Mouse (Mus musculus) neural tube, embryonic 10.5 days (tissue): ENCODE data around the gene Katnbl1.
"Not testable (repeated sequence)": the region's sequence is repeated elsewhere in the genome, so short reads cannot be mapped to it uniquely, and the experiment has no call there.

Experiments
- DNase-seq: peaks from one replicate; pipeline ENCODE4 v3.0.0-alpha.2; 2017; ENCODE audit warnings: low spot score; ENCODE audit errors: extremely low spot score

Gene Katnbl1

DNA sequence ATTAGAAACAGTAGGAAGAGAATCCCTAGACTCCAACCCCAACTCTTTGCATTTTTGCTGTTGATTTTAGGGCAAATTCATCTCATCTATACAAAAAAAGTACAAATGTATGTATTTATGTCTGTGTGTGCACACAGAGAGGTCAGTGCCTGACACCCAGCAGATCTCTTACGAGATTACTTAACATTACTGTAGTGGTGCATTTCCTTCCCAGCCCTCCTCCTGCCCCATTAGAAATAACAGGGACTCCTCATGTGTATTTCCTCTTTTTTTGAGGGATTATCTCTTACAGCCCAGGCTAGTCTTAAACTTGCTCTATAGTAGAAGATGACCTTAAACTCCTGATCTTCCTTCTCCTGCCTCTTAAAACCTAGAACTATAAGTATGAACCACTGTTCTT lies 13.7 kb downstream of the Katnbl1 start:
- no peak for DNase-seq

DNA sequence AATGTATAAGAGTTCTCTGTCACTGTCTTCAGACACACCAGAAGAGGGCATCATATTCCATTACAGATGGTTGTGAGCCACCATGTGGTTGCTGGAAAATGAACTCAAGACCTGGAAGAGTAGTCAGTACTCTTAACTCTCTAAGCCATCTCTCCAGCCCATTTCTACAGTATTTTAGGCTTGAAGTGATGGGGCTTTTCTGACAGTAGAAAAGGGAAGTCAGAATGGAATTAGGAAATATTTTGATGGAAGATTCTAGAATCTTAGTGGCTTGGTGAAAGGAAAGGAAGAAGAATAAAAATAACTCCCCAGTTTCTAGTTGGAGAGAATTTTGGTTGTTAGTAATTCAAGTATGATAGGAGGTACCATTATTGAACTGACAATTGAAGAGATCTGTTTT lies 14.9 kb downstream of the Katnbl1 start:
- no peak for DNase-seq

DNA sequence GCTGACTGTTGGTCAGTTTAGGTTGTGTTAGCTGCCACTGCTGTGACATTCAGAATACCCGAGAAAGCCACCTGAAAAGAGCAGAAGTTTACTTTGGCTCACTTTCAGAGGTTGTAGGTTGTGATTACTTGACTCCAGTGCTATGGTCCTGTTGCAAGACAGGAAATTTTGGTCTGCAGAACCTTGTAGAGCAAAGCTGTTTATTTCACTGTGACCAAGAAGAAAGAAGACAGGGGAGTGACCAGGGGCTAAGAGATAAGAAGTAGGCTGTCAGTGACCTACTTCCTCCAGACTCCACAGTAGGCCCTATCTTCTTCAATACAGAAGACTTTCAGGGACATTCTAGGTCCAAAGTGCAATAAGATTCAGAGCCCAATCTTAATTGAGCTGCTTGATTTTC lies 17.6 kb downstream of the Katnbl1 start:
- no peak for DNase-seq

DNA sequence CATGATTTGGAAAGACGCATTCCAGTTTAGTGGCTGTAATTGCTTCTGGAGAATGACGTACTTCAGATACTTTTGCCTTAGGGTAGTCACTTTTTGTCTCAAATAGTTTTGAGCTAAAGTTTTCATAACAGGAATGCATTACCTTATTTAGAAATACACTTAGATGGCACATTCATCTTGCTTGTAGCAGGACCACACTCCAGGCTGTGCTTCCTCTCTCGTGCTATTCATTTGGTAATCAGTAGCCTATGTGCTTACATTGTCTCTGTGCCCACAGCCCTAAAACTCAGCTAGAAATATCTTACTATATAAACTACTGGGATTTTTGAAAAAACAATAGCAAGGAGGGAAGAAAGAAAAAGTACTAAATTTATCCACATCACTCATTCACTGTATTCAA lies 28.0 kb downstream of the Katnbl1 start:
- DNase-seq = no peak

DNA sequence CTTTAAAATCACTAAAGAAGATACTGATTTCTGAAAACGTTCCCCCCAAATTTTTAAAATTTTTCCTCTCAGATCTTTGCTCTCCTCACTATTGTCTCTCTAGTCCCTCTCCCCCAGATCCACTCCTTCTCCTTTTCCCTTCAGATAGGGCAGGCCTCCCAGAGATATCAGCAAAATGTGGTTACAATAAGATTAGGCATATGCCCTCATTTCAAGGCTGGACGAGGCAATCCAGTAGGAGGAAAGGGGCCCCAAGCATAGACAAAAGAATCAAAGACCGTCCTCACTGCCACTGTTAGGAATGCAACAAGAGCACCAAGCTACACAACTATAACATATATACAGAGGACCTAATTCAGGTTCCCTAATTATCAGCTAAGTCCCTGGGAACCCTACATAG lies 46.3 kb downstream of the Katnbl1 start:
- no peak for DNase-seq

DNA sequence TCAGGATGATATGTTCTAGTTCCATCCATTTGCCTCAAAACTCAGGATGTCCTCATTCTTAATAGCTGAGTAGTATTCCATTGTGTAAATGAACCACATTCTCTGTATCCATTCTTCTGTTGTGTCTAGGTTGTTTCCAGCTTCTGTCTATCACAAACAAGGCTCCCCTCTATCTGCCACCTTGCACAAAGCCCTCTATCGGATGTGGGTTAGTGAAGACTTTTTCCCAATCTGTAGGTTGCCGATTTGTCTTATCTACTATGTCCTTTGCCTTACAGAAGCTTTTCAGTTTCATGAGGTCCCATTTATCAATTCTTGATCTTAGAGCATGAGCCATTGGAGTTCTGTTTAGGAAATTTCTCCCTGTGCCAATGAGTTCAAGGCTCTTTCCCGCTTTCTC lies 49.5 kb downstream of the Katnbl1 start:
- not testable (repeated sequence) for DNase-seq

DNA sequence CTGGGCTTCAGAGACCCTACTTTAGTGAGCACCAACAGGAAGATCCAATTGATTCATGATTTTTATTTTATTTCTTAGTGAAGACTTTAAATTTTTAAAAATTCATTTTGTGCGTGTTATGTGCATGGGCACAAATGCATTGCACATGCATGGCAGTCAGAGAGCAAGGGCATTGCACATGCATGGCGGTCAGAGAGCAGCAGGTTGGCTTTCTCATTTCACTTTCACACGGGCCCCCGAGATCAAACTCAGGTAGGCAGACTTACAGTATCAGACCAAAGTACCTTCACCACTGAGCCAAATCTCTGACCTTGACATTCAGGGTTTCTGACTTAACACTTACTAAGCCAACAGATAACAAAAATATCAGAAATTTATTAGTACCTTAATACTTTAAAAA lies 50.7 kb downstream of the Katnbl1 start:
- DNase-seq = no peak

DNA sequence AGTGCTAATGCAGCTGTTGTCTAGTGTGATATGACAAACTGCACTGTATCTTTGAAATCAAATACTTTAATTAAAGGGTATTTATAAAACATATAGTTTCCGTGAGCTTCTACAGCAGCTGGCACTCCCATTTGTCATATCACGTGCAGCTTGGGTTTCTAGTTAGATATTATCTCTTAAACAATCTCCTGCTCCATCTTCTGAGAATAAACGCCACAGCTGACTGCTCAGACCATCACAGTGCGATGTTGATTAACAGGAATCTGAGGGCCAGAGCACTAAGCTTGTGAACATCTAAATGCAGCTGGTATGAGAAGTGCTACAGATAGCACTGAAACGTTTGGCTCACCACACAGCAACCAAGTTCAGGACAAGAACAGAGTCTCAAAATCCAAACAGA lies 51.4 kb downstream of the Katnbl1 start:
- DNase-seq = no peak

DNA sequence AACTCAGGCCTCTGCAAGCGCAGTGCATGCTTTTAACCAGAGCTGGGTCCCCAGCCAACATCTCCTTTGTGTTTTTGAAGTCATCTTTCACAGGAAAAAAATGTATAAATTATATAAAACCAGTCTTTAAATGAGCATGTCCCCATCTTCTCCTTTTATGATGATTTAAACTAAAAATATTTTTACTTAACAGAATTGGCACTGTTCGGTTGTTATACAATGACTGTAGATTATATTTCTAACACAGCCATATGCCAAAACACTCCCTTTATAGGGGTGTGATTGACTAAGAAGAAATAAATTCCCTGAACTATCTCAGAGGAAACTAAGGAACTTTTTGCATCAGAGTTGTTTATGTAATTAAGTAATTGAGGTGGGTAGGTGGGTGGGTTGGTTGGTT lies 53.5 kb downstream of the Katnbl1 start:
- no peak for DNase-seq

DNA sequence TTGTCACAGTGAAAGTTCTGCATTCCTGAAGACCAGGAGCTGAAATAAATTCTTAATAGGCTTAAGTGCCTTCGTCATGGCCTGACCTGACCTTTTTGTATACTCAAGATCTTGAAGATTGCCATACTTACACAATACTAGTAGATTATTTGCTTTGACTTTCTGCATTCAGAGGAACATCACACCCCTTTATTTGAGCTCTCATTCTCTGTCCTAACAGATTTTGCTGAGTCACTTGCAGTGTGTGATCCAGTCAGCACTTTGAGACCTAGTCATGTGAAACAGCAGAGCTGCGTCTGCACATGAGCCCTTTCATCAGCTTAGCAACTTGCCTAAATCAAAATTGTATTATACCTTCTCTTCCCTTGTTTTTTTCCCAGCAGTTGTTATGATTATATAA lies 54.3 kb downstream of the Katnbl1 start:
- DNase-seq = no peak

DNA sequence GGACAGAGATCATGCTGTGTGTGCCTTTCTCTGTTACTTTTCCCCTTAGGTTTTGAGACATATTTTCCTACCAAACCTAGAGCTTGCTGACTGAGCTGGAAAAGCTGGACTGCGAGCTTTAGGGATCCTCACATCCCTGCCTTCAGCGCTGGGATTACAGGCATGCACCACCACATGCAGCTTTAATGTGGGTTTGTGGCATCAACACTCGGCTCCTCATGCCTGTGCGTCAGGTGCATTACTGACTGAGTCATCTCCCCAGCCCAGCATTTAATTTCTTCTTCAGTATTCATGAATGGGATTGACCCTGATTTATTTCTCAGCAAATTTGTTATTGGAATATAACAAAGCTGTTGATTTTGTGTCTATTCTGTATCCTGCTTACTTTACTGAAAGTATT lies 57.3 kb downstream of the Katnbl1 start:
- no peak for DNase-seq

DNA sequence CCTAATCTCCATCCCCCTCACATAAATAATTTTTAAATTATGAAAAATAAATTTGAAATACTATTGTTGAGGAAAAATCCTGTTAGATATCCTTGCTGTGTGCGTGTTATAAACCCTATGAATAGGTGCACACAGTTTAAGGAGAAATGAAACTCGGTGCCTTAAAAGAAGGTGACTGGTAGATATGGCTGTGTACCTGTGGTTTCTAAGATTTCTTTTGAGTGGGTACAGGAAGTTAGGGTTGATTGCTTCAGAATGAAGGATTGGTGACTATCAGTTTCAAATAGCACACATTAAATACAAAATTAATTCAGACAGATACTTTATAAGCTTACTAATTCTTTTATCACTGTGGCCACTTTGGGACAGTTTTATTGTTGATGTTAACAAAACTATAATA lies 58.6 kb downstream of the Katnbl1 start:
- DNase-seq = no peak

DNA sequence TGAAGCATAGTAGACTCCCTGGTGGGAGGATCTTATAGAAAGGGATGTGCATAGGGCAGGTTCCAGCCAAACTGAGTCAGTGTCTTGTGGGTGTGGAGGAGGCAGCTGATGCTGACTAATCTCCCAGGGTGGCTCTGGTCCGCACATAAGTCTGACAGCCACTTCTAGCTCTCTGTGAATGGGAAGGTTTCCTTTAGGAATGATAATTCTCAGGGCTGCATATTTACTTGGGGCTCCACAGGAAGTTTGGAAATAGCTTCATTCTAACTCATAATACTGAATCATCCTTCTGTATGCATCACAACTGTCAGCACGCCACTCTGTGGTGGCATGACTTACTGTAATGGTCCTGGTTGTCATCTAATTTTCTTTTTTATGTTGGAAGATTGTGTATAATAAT lies 64.5 kb downstream of the Katnbl1 start:
- no peak for DNase-seq

DNA sequence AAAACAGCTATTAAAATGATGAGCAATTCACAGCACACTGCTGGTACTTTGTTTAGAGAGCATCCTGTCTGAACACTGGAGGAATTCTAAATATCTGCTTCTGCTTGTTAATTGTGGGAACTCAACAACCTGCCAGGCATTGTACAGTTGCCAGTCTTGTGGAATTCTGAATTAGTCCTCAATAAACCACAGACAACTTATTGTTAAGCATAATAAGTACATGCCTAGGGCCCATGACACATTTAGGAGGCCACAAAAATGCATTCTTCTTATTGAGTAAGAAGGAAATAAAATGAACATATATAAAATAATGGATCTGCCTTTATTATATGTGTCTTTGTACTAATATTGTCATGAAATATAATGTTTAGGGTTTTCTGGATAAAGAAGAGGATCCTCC lies 66.5 kb downstream of the Katnbl1 start:
- no peak for DNase-seq

DNA sequence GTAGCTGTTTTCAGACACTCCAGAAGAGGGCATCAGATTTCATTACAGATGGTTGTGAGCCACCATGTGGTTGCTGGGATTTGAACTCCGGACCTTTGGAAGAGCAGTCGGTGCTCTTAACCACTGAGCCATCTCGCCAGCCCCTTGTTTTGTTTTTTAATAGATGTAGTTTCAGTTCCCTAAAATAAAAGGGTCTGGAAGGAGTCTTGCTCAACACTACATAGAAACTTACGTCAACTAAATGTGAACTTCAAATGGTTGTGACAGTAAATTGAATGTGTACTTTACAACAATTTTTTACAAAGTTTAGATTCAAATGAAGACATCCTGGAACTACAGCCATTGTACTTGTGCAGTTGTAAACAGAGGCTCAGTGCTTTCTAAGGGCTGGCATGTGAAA lies 69.0 kb downstream of the Katnbl1 start:
- DNase-seq = not testable (repeated sequence)

DNA sequence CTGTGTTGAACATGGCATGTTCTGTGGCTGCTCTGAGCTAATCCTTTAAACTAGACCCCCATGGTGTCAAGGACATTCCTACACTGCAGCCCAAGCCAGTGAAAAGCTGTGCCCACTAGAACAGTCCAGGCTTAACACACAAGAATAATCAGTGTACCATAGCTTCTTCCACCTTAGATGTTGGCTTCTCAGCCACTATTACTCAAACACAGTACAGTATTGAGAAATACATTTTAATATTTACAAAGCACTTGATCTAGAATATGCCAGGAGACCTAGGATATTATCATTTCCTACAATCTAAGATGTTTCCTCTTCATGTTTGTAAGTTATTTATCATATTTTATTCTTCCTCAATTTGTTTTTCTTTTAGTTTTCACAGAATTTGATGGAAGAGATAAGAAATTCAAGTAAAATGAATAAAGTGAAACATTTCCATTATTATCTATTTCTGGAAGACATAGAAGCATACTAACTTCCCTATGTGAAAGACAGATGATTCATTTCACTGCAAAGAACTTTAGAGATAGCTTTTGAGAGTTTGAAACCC lies 69.6 kb downstream of the Katnbl1 start:
- no peak for DNase-seq

DNA sequence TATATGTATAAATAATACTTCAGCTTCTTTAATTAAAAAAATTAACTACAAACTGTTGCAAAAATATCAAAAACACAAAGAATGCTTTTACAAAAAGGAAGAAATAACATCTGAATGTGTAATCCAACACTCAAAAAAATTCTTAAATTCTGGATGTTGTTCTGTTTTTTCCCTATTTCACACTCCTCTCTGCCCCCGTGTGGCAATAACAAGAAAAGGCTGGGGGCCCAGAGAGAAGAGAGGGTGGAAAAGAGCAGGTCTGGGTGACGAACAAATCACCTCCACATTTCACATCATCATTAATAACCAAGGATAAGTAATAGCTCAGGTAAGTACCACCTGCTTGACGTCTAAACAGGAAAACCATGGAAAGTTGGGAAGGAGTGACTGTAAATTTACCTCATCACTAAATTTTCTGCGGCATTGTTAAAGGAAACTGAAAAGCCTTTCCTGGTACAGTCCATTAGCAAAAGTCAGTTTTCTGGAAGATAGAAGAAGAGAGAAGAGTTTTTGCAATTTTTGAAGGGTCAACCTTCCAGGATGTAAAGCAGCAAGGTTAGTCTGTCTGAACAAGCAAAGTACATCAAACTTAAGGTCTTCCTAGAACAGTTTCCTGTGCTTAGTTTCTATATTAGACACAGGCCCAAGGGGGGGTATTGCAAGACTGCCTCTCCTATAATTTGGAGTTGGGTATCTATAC lies 70.7 kb downstream of the Katnbl1 start:
- no peak for DNase-seq

DNA sequence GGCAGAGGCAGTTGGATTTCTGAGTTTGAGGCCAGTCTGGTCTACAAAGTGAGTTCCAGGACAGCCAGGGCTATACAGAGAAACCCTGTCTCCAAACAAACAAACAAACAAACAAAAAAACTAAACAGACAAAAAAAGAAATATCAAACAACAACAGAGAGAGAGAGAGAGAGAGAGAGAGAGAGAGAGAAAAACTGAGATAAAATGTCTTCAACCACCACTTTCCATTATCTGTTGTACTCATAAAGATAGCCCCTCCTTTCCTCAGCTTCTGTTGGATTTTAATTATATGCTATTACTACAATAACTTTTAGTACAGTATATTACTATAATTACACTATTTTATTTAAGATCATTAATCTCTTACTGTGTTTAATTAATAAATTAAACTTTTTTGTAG lies 73.5 kb downstream of the Katnbl1 start:
- not testable (repeated sequence) for DNase-seq

DNA sequence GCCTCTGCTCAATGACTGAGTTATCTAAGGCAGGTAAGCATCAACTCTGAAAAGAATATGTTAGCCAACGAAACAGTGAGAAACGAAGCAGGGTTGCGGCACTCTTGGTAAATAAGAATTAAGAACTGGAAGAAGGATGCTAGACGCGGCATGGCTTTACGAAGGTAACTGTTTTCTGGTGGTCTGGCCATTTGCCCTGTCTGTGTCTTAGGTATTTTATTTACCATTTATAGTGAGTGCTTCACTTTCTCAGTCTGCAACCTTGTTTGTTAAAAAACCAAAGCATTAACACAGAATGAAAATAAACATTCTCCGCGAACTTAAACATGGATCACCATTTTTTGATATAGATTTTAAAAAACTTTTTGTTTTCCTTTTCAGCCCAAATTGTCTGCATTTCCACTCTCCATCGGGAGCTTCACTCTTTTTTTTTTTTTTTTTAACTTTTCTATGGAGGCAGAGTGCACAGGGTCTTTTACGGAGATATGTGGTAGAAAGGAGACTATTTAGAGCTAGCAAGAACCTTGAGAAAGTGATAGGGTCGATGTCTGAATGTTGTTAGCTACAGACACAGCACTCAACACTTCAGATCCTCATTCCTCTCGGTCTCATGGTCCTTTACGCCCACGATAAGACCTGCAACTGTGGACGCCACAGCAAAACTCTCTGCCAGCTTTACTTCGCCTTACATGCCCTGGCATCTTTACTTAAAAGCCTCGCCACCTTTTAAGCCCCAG lies 75.3 kb downstream of the Katnbl1 start:
- no peak for DNase-seq

DNA sequence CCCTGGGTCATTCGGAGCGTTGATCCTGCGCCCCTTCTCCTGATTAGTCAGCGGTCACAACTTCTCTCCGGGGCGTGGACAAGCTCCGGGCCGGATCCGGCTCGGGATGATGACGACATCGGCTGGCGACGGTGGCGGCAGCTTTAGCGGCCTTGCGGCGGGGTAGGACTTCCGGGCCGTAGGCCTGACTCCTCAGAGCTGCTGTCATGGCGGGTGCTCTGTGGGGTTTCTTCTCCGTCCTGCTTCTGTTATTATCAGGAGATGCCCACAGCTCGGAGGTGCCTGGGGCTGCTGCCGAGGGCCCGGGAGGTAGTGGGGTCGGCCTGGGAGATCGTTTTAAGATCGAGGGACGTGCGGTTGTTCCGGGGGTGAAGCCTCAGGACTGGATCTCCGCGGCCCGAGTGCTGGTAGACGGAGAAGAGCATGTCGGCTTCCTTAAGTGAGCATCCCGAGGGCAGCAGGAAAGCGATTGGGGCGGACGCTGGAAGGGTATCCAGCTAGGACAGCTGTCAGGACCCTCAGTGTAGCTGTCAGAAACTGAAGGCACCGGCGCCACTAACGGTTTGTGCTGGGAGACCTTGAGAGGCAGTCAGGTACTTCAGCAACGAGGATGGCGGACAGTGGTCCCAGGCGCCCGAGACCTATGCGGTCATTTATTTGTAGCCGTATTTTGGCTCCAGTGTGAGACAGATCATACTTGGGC lies 76.0 kb downstream of the Katnbl1 start, which contains the start of gene Emc7:
Gene Emc7 (plus strand): TSS at position 136 of the 703 bp plus-strand sequence.
- DNase-seq = peak; percentile 97

DNA sequence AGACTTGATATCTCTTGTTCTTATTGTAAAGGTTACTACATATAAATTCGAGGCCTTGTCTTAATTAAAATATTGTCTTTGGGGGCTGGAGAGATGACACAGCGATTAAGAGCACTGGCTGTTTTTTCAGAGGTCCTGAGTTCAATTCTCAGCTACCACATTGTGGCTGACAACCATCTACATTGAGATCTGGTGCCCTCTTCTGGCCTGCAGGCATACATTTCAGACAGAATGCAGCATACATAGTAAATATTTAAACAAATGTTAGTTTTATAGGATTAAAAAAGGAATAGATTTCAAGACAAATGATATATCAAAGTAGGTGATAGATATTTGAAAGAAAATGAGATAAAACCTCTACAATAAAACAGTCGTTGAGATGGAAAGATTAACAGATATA lies 81.5 kb downstream of the Katnbl1 start:
- no peak for DNase-seq
